Comparison of ENCODE assay signal across 8 mouse cellular contexts in genomic region chr11:99574106-99574505, GRCm38 (mm10). TPM values are rescaled to one million over a fixed set of nuclear protein-coding genes. Genes with fewer than 3 reads are reported as not detected.
DNase-seq lines count a peak whose midpoint lies in the region; ATAC-seq and TF ChIP-seq lines count a peak whose summit lies in the region.

No protein-coding gene starts in this region.

- intact Hi-C loops in left cerebral cortex, adult 2 months (cut with DNase I), result loop anchor here (10.0 kb wide), 1 partner anchor 431 kb away; no protein-coding TSS in a partner anchor

- no peaks in the 10 kb centered on the region for H3K4me1 ChIP-seq in hindbrain, postnatal 0 days (ENCODE audit: insufficient read depth, low read length)
- peaks cover 15% of the 10 kb centered on the region for H3K4me1 ChIP-seq in midbrain, embryonic 10.5 days
- peaks cover 2% of the 10 kb centered on the region; the same call in 1 of the 2 replicates for H3K4me1 ChIP-seq in small intestine, adult 2 months (ENCODE audit: control insufficient read depth, insufficient read depth, insufficient read length, low read length)

- H3K9me3 ChIP-seq in hindbrain, postnatal 0 days (ENCODE audit: low read length), result no peaks in the 10 kb centered on the region
- H3K9me3 ChIP-seq in midbrain, embryonic 10.5 days (replicated peaks), result no peaks in the 10 kb centered on the region

- no peaks in the 10 kb centered on the region for H3K27me3 ChIP-seq in hindbrain, postnatal 0 days (ENCODE audit: insufficient read depth, low read length)
- H3K27me3 ChIP-seq in midbrain, embryonic 10.5 days (ENCODE audit: low read depth, poor library complexity, severe bottlenecking), result no peaks in the 10 kb centered on the region
- H3K27me3 ChIP-seq in small intestine, adult 2 months (ENCODE audit: control insufficient read depth, insufficient read depth, low read length), result no peaks in the 10 kb centered on the region

- 4% methylated on average over 7 of the region's 7 CpGs for WGBS in hindbrain, postnatal 0 days
- 5% methylated on average over 7 of the region's 7 CpGs for WGBS in midbrain, embryonic 10.5 days
- 1% methylated on average over 7 of the region's 7 CpGs for WGBS in small intestine, adult 2 months

- TF ChIP-seq CTCF in hindbrain, postnatal 0 days (IDR thresholded peaks at IDR 0.05; ENCODE audit: low read depth), result peak; percentile 93
- peak; percentile 89 for TF ChIP-seq CTCF in left cerebral cortex, adult 2 months (IDR thresholded peaks at IDR 0.05)
- TF ChIP-seq CTCF in small intestine, adult 2 months (IDR thresholded peaks at IDR 0.05; ENCODE audit: extremely low read depth, insufficient read length, insufficient replicate concordance, low read depth, low read length), result peak; percentile 87; the same call in 1 of the 2 replicates

- H3K36me3 ChIP-seq in hindbrain, postnatal 0 days (ENCODE audit: insufficient read depth, low read length), result no peaks in the 10 kb centered on the region
- H3K36me3 ChIP-seq in midbrain, embryonic 10.5 days, result no peaks in the 10 kb centered on the region
- no peaks in the 10 kb centered on the region for H3K36me3 ChIP-seq in small intestine, adult 2 months (ENCODE audit: control insufficient read depth, insufficient read depth, low read length)

- H3K4me3 ChIP-seq in hindbrain, postnatal 0 days (ENCODE audit: low read length), result no peak overlapping the region
- H3K4me3 ChIP-seq in left cerebral cortex, adult 2 months, result no peak overlapping the region
- peak overlapping the region; percentile 12; the same call in 1 of the 2 replicates for H3K4me3 ChIP-seq in midbrain, embryonic 10.5 days
- no peak overlapping the region for H3K4me3 ChIP-seq in small intestine, adult 2 months (ENCODE audit: low read depth, low read length)

- H3K4me2 ChIP-seq in hindbrain, postnatal 0 days (ENCODE audit: low read depth, low read length), result peak overlapping the region; percentile 40

- H3K9ac ChIP-seq in hindbrain, postnatal 0 days (replicated peaks; ENCODE audit: low read length), result no peak overlapping the region

- DNase-seq in WW6 (ENCODE audit: low read depth, low spot score), result peak; percentile 53
- peak; percentile 28 for DNase-seq in cerebellum, adult 9-11 months
- peak; percentile 18 to 63 for DNase-seq in frontal cortex, postnatal 14 days (ENCODE audit: low spot score in 2 of 2)
- DNase-seq in hindbrain, postnatal 0 days (ENCODE audit: low spot score), result peak; percentile 86
- DNase-seq in left cerebral cortex, adult 2 months (ENCODE audit: extremely low spot score in 1 of 2, low spot score in 2 of 2), result peak; percentile 57 to 66
- DNase-seq in midbrain, embryonic 10.5 days (ENCODE audit: low spot score), result peak; percentile 83

- no peak overlapping the region for H3K27ac ChIP-seq in hindbrain, postnatal 0 days
- no peak overlapping the region for H3K27ac ChIP-seq in left cerebral cortex, adult 2 months
- H3K27ac ChIP-seq in midbrain, embryonic 10.5 days (replicated peaks), result no peak overlapping the region
- H3K27ac ChIP-seq in small intestine, adult 2 months (ENCODE audit: insufficient read depth, low read depth, low read length), result no peak overlapping the region

- peak; percentile 79; the same call in 1 of the 2 replicates for ATAC-seq in hindbrain, postnatal 0 days
- ATAC-seq in inflammation-experienced regulatory T-cells, adult 6 months, result no peak

- TF ChIP-seq POLR2A in small intestine, adult 2 months (IDR thresholded peaks at IDR 0.05; ENCODE audit: low read depth, low read length), result no peak

RNA-seq across cellular contexts. Expression of gene Krtap1-5, which starts 6.7 kb away (rescaled TPM):
- total RNA-seq in hindbrain, postnatal 0 days (2014; rRNA removed), result not detected in 2 replicates
- not detected in 2 replicates for polyA plus RNA-seq in hindbrain, postnatal 0 days (2015; fragmentation: Nextera tagmentation; extraction: Ambion mirVana)
- not detected for total RNA-seq in left cerebral cortex, adult 2 months (2021)
- not detected in 2 replicates for polyA plus RNA-seq in midbrain, embryonic 10.5 days (2016; fragmentation: Nextera tagmentation; extraction: Ambion mirVana)
- not detected in 2 replicates for polyA plus RNA-seq in small intestine, adult 2 months (2012; rRNA removed)
- polyA plus RNA-seq in inflammation-experienced regulatory T-cells, adult 6 months (2017; shearing (Covaris generic)), result not detected

RNA-seq across cellular contexts. Expression of gene Krtap3-1, which starts 7.7 kb away (rescaled TPM):
- not detected in 2 replicates for total RNA-seq in hindbrain, postnatal 0 days (2014; rRNA removed)
- polyA plus RNA-seq in hindbrain, postnatal 0 days (2015; fragmentation: Nextera tagmentation; extraction: Ambion mirVana), result not detected in 2 replicates
- not detected for total RNA-seq in left cerebral cortex, adult 2 months (2021)
- not detected in 2 replicates for polyA plus RNA-seq in midbrain, embryonic 10.5 days (2016; fragmentation: Nextera tagmentation; extraction: Ambion mirVana)
- 0.47 and 2.7 TPM in 2 replicates for polyA plus RNA-seq in small intestine, adult 2 months (2012; rRNA removed)
- not detected for polyA plus RNA-seq in inflammation-experienced regulatory T-cells, adult 6 months (2017; shearing (Covaris generic))

RNA-seq across cellular contexts. Expression of gene Krtap1-4, which starts 9.3 kb away (rescaled TPM):
- total RNA-seq in hindbrain, postnatal 0 days (2014; rRNA removed), result not detected in 2 replicates
- polyA plus RNA-seq in hindbrain, postnatal 0 days (2015; fragmentation: Nextera tagmentation; extraction: Ambion mirVana), result not detected in 2 replicates
- total RNA-seq in left cerebral cortex, adult 2 months (2021), result not detected
- polyA plus RNA-seq in midbrain, embryonic 10.5 days (2016; fragmentation: Nextera tagmentation; extraction: Ambion mirVana), result not detected in 2 replicates
- not detected in 2 replicates for polyA plus RNA-seq in small intestine, adult 2 months (2012; rRNA removed)
- polyA plus RNA-seq in inflammation-experienced regulatory T-cells, adult 6 months (2017; shearing (Covaris generic)), result not detected

RNA-seq across cellular contexts. Expression of gene Gm11939, which starts 14.8 kb away (rescaled TPM):
- not detected in 2 replicates for total RNA-seq in hindbrain, postnatal 0 days (2014; rRNA removed)
- polyA plus RNA-seq in hindbrain, postnatal 0 days (2015; fragmentation: Nextera tagmentation; extraction: Ambion mirVana), result not detected in 2 replicates
- not detected for total RNA-seq in left cerebral cortex, adult 2 months (2021)
- not detected in 2 replicates for polyA plus RNA-seq in midbrain, embryonic 10.5 days (2016; fragmentation: Nextera tagmentation; extraction: Ambion mirVana)
- not detected in 2 replicates for polyA plus RNA-seq in small intestine, adult 2 months (2012; rRNA removed)
- polyA plus RNA-seq in inflammation-experienced regulatory T-cells, adult 6 months (2017; shearing (Covaris generic)), result not detected

RNA-seq across cellular contexts. Expression of gene Krtap1-3, which starts 17.0 kb away (rescaled TPM):
- total RNA-seq in hindbrain, postnatal 0 days (2014; rRNA removed), result not detected in 2 replicates
- not detected in 2 replicates for polyA plus RNA-seq in hindbrain, postnatal 0 days (2015; fragmentation: Nextera tagmentation; extraction: Ambion mirVana)
- total RNA-seq in left cerebral cortex, adult 2 months (2021), result not detected
- polyA plus RNA-seq in midbrain, embryonic 10.5 days (2016; fragmentation: Nextera tagmentation; extraction: Ambion mirVana), result not detected in 2 replicates
- not detected in 2 replicates for polyA plus RNA-seq in small intestine, adult 2 months (2012; rRNA removed)
- not detected for polyA plus RNA-seq in inflammation-experienced regulatory T-cells, adult 6 months (2017; shearing (Covaris generic))

Comparison
In these comparisons a context has a peak if more than half of its experiments do, and no peak if none do; other contexts are left out.
1. DNase-seq: peak in every context shown above with its lines; median percentile 86 in hindbrain, postnatal 0 days; 83 in midbrain, embryonic 10.5 days; 62 in left cerebral cortex, adult 2 months; 53 in WW6; 40 in frontal cortex, postnatal 14 days; 28 in cerebellum, adult 9-11 months.